Mouse (Mus musculus) heart, embryonic 14.5 days (tissue): ENCODE results near the gene Cacna1c. TPM values are rescaled to one million over a fixed set of nuclear protein-coding genes. Genes with fewer than 3 reads are reported as not detected.

Experiments
- ATAC-seq: fragments of 200-750 bp; cut with Nextera tagmentation; 2 replicates; pipeline ENCODE4 v1.8.0; 2017; ENCODE audit warnings: low read depth, moderate TSS enrichment; ENCODE audit not compliant: insufficient number of reproducible peaks, insufficient read depth, low FRiP score
- H3K27ac ChIP-seq, 2 experiments: fragments of 200-500 bp in 1 of 2; fragments of 300-500 bp in 1 of 2; sonication (generic) in 1 of 2; replicated peaks in 1 of 2; 2 replicates each; pipeline ENCODE4 v1.5.1; 2012 to 2014; ENCODE audit warnings: low read depth in 2 of 2, low read length in 2 of 2, control low read depth in 1 of 2, mild to moderate bottlenecking in 1 of 2, mixed read lengths in 1 of 2; ENCODE audit not compliant: control insufficient read depth in 1 of 2, insufficient read depth in 1 of 2
- H3K27me3 ChIP-seq: fragments of 300-500 bp; sonication (generic); 2 replicates; pipeline ENCODE4 v1.6.1; 2014; ENCODE audit warnings: mild to moderate bottlenecking, low read length, control low read depth; ENCODE audit not compliant: control insufficient read depth, insufficient read depth
- H3K36me3 ChIP-seq: fragments of 300-500 bp; sonication (generic); 2 replicates; pipeline ENCODE4 v1.6.1; 2014; ENCODE audit warnings: mild to moderate bottlenecking, control low read depth, low read length, mixed read lengths; ENCODE audit not compliant: control insufficient read depth, insufficient read depth
- H3K4me1 ChIP-seq, 2 experiments: fragments of 200-500 bp in 1 of 2; fragments of 300-500 bp in 1 of 2; sonication (generic) in 1 of 2; 2 replicates each; pipeline ENCODE4 v1.6.1; 2012 to 2014; ENCODE audit warnings: low read length in 2 of 2, control low read depth in 1 of 2, mixed read lengths in 1 of 2; ENCODE audit not compliant: control insufficient read depth in 2 of 2, insufficient read depth in 2 of 2
- H3K4me2 ChIP-seq: fragments of 300-500 bp; sonication (generic); 2 replicates; pipeline ENCODE4 v1.6.1; 2014; ENCODE audit warnings: mild to moderate bottlenecking, low read length
- H3K4me3 ChIP-seq, 2 experiments: fragments of 200-500 bp in 1 of 2; fragments of 300-500 bp in 1 of 2; sonication (generic) in 1 of 2; 2 replicates each; pipeline ENCODE4 v1.5.1; 2012 to 2014; ENCODE audit warnings: low read length in 2 of 2, mild to moderate bottlenecking in 2 of 2, control low read depth in 1 of 2, low read depth in 1 of 2, moderate library complexity in 1 of 2; ENCODE audit not compliant: control insufficient read depth in 1 of 2, insufficient read depth in 1 of 2
- H3K9ac ChIP-seq: fragments of 300-500 bp; sonication (generic); 2 replicates; pipeline ENCODE4 v1.6.1; 2014; ENCODE audit warnings: mild to moderate bottlenecking, low read length
- H3K9me3 ChIP-seq: fragments of 300-500 bp; sonication (generic); 2 replicates; pipeline ENCODE4 v1.6.1; 2016; ENCODE audit warnings: low read length, control low read depth; ENCODE audit not compliant: control insufficient read depth
- WGBS: fragments of 180-500 bp; shearing (Covaris S2); extraction: QIAGEN DNeasy Blood & Tissue Kit; methylation state at CpG from one replicate; pipeline ENCODE4 v1.1.7; 2014; 5-methylcytosine and 5-hydroxymethylcytosine counted together
- polyA plus RNA-seq: library from polyadenylated mRNA; unstranded; fragments of >200 nt; fragmentation: Nextera tagmentation; extraction: Ambion mirVana; gene quantifications from 2 replicates; pipeline ENCODE4 v1.2.1, GENCODE M21; 2014

Gene Cacna1c
- polyA plus RNA-seq, 1 experiment from 2014 or later = 60.9 TPM

DNA sequence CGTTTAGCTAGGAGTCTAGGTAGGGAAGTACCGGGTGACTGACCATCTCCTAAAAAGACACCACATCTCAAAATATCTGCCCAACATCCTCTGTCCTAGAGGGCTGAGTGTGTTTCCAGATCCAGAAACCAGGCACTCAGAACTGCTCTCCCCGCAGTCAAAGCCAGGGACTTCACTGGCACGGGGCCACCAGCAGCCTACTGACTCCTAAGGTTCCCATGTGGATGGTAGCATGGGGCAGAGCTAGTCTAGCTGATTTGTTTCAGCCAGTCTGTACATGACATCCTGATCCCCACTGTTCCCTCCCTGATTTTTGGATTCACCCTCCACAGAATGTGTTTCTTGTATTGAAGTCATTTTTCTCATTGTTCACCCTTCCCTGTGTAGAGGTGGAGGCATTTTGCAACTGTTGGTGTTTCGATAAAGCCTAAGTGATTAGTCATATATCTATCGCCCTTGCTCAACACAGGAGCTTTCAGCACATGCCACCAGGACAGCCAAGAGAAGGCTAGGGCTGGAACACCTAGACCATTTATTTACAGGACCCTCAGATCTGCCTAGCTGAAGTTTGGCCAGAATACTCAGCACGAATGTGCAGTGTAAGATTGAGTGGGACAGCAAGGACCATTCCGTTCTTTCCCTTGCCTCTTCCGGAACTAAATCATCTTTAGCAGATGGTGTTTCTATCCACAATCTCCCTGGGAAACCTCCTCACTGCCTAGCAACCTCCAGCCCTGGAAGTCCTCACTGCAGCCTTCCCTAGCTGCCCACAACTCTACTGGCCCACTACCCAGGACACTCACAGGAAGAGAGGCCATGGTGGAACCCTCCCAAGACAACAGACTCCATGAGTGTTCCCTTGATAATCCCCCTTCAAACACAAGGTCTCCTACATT is 260.4 kb downstream of the Cacna1c start:
- H3K9ac ChIP-seq = no peak overlapping the region
- H3K36me3 ChIP-seq = 0 out of 2 replicates have a peak, but pooled peaks cover 4% of the 10 kb centered on the region
- no peak overlapping the region for H3K4me2 ChIP-seq
- no peak overlapping the region for H3K27ac ChIP-seq
- H3K4me1 ChIP-seq = peaks cover 15 to 38% of the 10 kb centered on the region in 2 experiments
- no peaks in the 10 kb centered on the region for H3K27me3 ChIP-seq
- H3K4me3 ChIP-seq = no peak overlapping the region
- H3K9me3 ChIP-seq = no peaks in the 10 kb centered on the region
- no peak for ATAC-seq
- 66% methylated on average over 9 of the region's 9 CpGs for WGBS

DNA sequence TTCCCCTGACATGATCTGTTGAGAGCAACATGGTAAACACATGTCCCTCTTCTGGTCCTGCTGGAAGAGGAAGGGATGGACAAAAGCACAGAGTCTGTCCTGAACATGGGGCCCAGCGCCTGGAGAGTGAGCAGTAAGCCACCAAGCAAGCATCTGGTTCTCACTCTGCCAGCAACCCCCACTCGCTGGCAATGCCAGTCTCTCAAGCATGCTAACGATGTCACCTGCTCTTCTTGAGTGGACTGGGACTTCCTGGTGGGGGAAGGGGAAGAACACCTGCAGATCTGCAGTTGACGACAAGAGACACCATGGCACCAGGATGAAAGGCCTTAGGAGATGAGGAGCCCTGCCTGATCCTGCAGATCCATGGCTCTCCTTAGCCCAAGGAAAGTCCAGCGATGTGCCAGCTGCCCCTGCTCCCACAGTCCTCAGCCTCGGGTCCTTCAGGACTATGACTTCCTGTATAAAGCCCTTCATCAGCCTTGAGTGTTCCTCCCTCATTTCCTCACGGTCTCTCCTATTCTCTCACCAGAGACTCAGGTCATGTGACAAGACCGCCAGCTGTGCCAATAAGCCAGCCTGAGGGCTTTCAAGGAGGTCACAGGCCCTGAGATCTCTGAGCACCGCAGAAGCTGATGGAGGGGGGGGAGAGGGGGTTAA is 261.8 kb downstream of the Cacna1c start:
- no peaks in the 10 kb centered on the region for H3K27me3 ChIP-seq
- peaks cover 12 to 33% of the 10 kb centered on the region in 2 experiments for H3K4me1 ChIP-seq
- no peak overlapping the region for H3K9ac ChIP-seq
- WGBS = 71% methylated on average over 9 of the region's 9 CpGs
- H3K4me2 ChIP-seq = no peak overlapping the region
- H3K9me3 ChIP-seq = no peaks in the 10 kb centered on the region
- H3K4me3 ChIP-seq = no peak overlapping the region
- 0 out of 2 replicates have a peak, but pooled peaks cover 4% of the 10 kb centered on the region for H3K36me3 ChIP-seq
- no peak overlapping the region for H3K27ac ChIP-seq
- ATAC-seq = no peak

- ATAC-seq = no peak
- H3K9ac ChIP-seq = no peak overlapping the region
- peaks cover 7% of the 10 kb centered on the region; the same call in 1 of the 2 replicates for H3K36me3 ChIP-seq
- no peaks in the 10 kb centered on the region for H3K27me3 ChIP-seq
- H3K4me2 ChIP-seq = no peak overlapping the region
- H3K9me3 ChIP-seq = no peaks in the 10 kb centered on the region
- H3K4me3 ChIP-seq = no peak overlapping the region
- H3K27ac ChIP-seq = no peak overlapping the region
- 88% methylated on average over 9 of the region's 9 CpGs for WGBS
- peaks cover 9 to 33% of the 10 kb centered on the region in 2 experiments for H3K4me1 ChIP-seq
These were observed 263.1 kb downstream of the Cacna1c start for GRCm38 (mm10) chr6:118933017-118933594.

DNA sequence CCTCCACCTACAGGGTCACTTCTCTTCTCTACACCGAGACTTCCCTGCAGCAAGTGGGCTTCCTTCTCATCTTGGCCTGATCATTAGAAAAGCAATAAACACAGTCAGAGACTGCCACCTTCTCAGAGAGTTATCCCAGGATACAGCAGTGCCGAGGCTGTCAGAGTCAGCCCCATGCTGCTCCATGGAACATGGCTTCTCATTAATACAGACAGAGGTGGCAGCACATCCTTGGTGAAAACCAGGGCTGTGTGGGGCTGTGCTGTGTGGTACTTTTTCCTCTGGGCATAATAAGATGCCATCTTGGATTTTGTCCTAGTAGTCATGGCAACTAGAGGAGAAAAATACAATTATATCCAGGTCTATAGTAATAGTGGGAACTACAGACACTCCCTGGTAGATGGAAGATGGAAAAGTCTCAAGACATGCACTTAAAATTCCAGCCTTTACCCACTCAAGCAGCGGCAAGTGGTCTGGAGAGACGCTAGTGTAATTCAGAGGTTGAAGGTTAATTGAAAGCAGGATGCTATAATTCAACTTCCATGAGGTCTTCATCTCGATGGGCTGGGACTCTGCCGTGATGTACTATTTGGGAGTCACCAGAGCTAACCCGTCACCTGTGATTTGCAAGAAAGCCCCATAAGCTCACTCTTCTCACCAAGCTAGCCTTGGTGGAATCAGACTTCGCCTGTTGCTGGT is 264.1 kb downstream of the Cacna1c start:
- H3K9ac ChIP-seq = no peak overlapping the region
- H3K4me3 ChIP-seq = no peak overlapping the region
- WGBS = 84% methylated on average over 8 of the region's 8 CpGs
- no peak overlapping the region for H3K27ac ChIP-seq
- H3K27me3 ChIP-seq = no peaks in the 10 kb centered on the region
- peaks cover 9 to 32% of the 10 kb centered on the region in 2 experiments for H3K4me1 ChIP-seq
- no peak overlapping the region for H3K4me2 ChIP-seq
- peaks cover 7% of the 10 kb centered on the region; the same call in 1 of the 2 replicates for H3K36me3 ChIP-seq
- no peaks in the 10 kb centered on the region for H3K9me3 ChIP-seq
- no peak for ATAC-seq

DNA sequence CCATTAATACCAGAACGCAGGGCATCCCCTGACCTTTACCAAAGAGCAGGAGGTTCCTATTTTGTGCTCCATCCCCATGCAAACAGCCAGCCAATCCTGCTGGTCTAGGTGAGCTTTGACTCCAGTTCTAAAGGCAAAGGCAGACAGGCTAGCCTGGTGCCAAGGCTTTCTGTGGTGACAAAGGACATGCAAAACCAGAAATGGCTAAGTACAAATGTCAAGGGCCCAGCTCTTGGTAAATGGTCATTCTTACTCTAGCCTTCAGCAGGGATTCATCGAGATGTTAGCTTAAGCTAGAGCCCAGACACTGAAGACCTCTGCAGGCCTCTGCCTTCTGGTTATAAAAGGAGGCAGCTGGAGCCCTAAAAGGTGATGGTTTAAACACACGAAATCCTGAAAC is 269.5 kb downstream of the Cacna1c start:
- Histone ChIP-seq H3K27ac (no peak overlapping the region), H3K9me3 (no peaks in the 10 kb centered on the region), H3K4me2 (no peak overlapping the region), H3K27me3 (no peaks in the 10 kb centered on the region), H3K4me3 (no peak overlapping the region), H3K4me1 (peaks cover 6 to 40% of the 10 kb centered on the region in 2 experiments), H3K9ac (no peak overlapping the region), H3K36me3 (peaks cover 7% of the 10 kb centered on the region; the same call in 1 of the 2 replicates)
- 67% methylated on average over 3 of the region's 3 CpGs for WGBS
- ATAC-seq = no peak

GRCm38 (mm10) chr6:118924426-118924825 is 271.8 kb downstream of the Cacna1c start:
- Histone ChIP-seq H3K4me3 (no peak overlapping the region), H3K9ac (no peak overlapping the region), H3K36me3 (peaks cover 3% of the 10 kb centered on the region; the same call in 1 of the 2 replicates), H3K27me3 (no peaks in the 10 kb centered on the region), H3K9me3 (no peaks in the 10 kb centered on the region), H3K27ac (no peak overlapping the region), H3K4me2 (no peak overlapping the region), H3K4me1 (peaks cover 6 to 42% of the 10 kb centered on the region in 2 experiments)
- ATAC-seq = no peak
- WGBS = 63% methylated on average over 12 of the region's 12 CpGs

DNA sequence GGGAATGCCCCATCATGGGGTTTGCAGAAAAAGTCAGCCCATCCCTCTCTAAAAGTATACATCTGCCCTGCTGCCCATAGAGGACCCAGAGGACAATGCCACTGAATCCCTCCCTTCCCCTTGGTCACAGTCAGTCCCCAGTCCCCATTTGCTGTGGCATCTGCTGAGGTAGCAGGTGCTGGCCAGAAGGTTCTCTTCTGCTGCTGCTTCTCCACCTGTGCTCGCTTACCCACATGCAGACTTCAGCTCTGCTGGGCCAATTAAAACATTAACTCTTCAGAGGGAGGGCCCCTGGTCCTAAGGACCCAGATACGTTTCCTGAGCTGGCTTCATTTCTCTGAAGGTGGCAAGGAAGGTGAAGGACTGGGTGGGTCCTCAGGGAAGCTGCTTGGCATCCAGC is 272.3 kb downstream of the Cacna1c start:
- H3K27me3 ChIP-seq = no peaks in the 10 kb centered on the region
- H3K4me3 ChIP-seq = no peak overlapping the region
- H3K9me3 ChIP-seq = no peaks in the 10 kb centered on the region
- ATAC-seq = no peak
- WGBS = 56% methylated on average over 2 of the region's 2 CpGs
- no peak overlapping the region for H3K27ac ChIP-seq
- no peak overlapping the region for H3K9ac ChIP-seq
- peaks cover under 1% of the 10 kb centered on the region; the same call in 1 of the 2 replicates for H3K36me3 ChIP-seq
- H3K4me2 ChIP-seq = no peak overlapping the region
- H3K4me1 ChIP-seq = peaks cover 6 to 42% of the 10 kb centered on the region in 2 experiments
